Mouse (Mus musculus): ENCODE measurements around the gene Psmd12. TPM values are rescaled to one million over a fixed set of nuclear protein-coding genes. Genes with fewer than 3 reads are reported as not detected.

Gene Psmd12
- polyA plus RNA-seq, 1 experiment from 2014 or later, result 154 TPM

DNA sequence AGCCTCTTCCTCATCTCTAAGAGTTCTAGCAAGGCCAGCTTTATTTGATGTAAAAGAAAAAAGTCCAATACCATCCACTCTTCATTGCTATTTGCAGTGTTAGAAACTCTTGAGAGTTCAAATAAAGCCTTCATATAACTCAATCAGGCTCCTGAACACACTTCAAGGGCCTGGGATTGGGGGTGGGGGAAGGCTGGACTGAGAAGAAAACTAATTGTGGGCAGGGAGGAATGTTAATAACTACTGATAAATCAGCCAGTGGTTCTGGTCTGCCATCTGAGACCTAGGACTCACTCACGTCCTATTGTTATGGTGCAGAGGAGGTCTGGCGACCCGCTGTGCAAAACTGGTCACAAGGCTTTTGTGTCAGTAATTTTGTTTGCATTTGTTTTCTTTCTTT, 48.3 kb downstream of the Psmd12 start:
- Histone ChIP-seq H3K36me3 (ENCODE audit: control insufficient read depth, insufficient read depth, low read length) (no peaks in the 10 kb centered on the region), H3K4me2 (ENCODE audit: low read depth, low read length) (no peak overlapping the region), H3K4me3 (ENCODE audit: low read depth, low read length) (no peak overlapping the region), H3K27me3 (replicated peaks; ENCODE audit: control insufficient read depth, insufficient read depth, low read length) (no peaks in the 10 kb centered on the region), H3K27ac (replicated peaks; ENCODE audit: low read depth, low read length) (no peak overlapping the region), H3K4me1 (ENCODE audit: control insufficient read depth, insufficient read depth, low read length) (no peaks in the 10 kb centered on the region), H3K9ac (ENCODE audit: low read depth, low read length) (no peak overlapping the region), H3K9me3 (ENCODE audit: control insufficient read depth, low read length) (no peaks in the 10 kb centered on the region)
- ATAC-seq (ENCODE audit: low read depth) (no peak), DNase-seq (ENCODE audit: low spot score) (no peak)
- WGBS, result 61% methylated on average over 3 of the region's 3 CpGs

DNA sequence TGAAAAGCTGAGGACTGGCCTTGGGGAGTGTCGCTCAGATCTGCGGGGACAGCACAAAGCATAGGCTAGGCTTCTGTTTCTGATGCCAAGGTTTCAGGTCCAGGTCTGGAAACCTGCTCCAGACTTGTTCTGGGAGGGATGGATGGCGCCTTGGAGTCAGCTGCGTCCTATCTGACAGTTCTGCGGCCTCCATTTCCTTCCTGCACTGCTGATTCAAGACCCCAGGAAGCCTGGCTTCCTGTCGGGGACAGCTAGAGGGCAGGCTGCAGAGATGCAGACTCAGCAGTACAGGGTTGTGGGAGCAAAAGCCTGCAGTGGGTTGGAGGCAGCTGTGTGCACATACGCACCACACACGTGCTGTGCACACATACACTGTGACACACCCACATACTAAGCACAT, 50.0 kb downstream of the Psmd12 start:
- H3K4me3 ChIP-seq (ENCODE audit: low read depth, low read length), result no peak overlapping the region
- H3K27ac ChIP-seq (replicated peaks; ENCODE audit: low read depth, low read length), result no peak overlapping the region; the same call in 1 of the 2 replicates
- ATAC-seq (ENCODE audit: low read depth) (no peak), DNase-seq (ENCODE audit: low spot score) (peak; percentile 41)
- H3K4me2 ChIP-seq (ENCODE audit: low read depth, low read length), result no peak overlapping the region
- no peak overlapping the region for H3K9ac ChIP-seq (ENCODE audit: low read depth, low read length)
- no peaks in the 10 kb centered on the region for H3K36me3 ChIP-seq (ENCODE audit: control insufficient read depth, insufficient read depth, low read length)
- no peaks in the 10 kb centered on the region for H3K4me1 ChIP-seq (ENCODE audit: control insufficient read depth, insufficient read depth, low read length)
- no peaks in the 10 kb centered on the region for H3K27me3 ChIP-seq (replicated peaks; ENCODE audit: control insufficient read depth, insufficient read depth, low read length)
- 41% methylated on average over 8 of the region's 8 CpGs for WGBS
- H3K9me3 ChIP-seq (ENCODE audit: control insufficient read depth, low read length), result no peaks in the 10 kb centered on the region

DNA sequence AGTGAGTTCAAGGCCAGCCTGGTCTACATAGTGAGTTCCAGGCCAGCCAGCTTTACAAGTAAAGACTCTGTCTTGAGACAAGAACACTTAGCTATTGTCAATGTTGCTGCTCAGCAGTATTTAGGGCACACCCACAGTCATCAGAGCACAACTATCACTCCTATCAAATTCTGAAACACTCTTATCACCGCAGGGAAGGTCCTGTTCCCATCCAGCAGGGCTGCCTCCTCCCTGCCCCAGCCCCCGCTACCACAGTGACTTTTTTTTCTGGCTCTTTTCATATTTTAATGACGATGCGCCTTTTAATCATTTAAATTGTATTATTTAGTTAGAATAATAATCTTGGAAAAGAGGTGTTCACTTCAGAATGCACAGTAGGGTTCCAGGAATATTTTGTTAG, 52.2 kb downstream of the Psmd12 start:
- DNase-seq (ENCODE audit: low spot score) (no peak), ATAC-seq (ENCODE audit: low read depth) (no peak)
- Histone ChIP-seq H3K27me3 (replicated peaks; ENCODE audit: control insufficient read depth, insufficient read depth, low read length) (no peaks in the 10 kb centered on the region), H3K27ac (replicated peaks; ENCODE audit: low read depth, low read length) (no peak overlapping the region), H3K4me2 (ENCODE audit: low read depth, low read length) (no peak overlapping the region), H3K9ac (ENCODE audit: low read depth, low read length) (no peak overlapping the region), H3K4me3 (ENCODE audit: low read depth, low read length) (no peak overlapping the region), H3K4me1 (ENCODE audit: control insufficient read depth, insufficient read depth, low read length) (no peaks in the 10 kb centered on the region), H3K36me3 (ENCODE audit: control insufficient read depth, insufficient read depth, low read length) (no peaks in the 10 kb centered on the region), H3K9me3 (ENCODE audit: control insufficient read depth, low read length) (no peaks in the 10 kb centered on the region)
- WGBS, result 76% methylated on average over 4 of the region's 4 CpGs

DNA sequence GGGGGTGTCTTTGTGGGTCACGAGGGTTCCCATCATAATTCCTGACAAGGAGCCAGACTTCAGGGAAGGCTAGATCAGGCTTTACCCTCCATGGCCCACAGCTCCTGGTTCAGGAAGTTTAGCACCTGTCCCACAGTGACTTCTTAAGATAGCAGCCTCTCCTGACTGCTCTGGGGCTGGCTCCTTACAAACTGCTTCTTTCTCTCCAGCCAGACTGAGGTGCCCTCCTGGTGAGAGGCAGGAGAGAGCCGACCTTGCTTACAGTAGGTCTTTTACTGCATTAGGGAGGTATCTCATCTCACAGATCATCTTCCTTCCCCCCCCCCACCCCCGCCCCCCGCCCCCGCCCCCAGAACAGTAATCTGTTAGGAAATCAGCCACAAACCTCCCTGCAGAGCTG, 53.0 kb downstream of the Psmd12 start:
- no peak overlapping the region for H3K9ac ChIP-seq (ENCODE audit: low read depth, low read length)
- no peak overlapping the region for H3K4me3 ChIP-seq (ENCODE audit: low read depth, low read length)
- 40% methylated on average over 5 of the region's 5 CpGs for WGBS
- no peaks in the 10 kb centered on the region for H3K9me3 ChIP-seq (ENCODE audit: control insufficient read depth, low read length)
- H3K4me2 ChIP-seq (ENCODE audit: low read depth, low read length), result no peak overlapping the region
- H3K4me1 ChIP-seq (ENCODE audit: control insufficient read depth, insufficient read depth, low read length), result no peaks in the 10 kb centered on the region
- no peaks in the 10 kb centered on the region for H3K36me3 ChIP-seq (ENCODE audit: control insufficient read depth, insufficient read depth, low read length)
- DNase-seq (ENCODE audit: low spot score), result no peak
- H3K27me3 ChIP-seq (replicated peaks; ENCODE audit: control insufficient read depth, insufficient read depth, low read length), result no peaks in the 10 kb centered on the region
- no peak for ATAC-seq (ENCODE audit: low read depth)
- no peak overlapping the region for H3K27ac ChIP-seq (replicated peaks; ENCODE audit: low read depth, low read length)

DNA sequence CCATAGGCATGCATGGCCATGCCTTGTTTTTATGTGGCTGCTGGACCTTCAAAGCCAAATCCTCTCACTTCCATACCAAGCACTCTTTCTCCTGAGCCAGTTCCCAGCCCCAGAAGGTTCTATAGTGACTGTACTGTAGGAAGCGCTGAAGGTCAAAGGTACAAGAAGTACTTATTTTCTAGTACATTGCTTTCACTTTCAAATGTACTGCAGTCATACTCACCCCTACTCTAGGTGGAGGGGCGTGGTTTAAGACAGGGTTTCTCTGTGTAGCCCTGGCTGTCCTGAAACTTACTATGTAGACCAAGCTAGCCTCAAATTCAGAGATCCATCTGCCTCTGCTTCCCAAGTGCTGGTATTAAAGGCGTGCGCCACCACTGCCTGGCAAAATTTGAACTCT, 59.7 kb downstream of the Psmd12 start:
- DNase-seq (ENCODE audit: low spot score) (no peak), ATAC-seq (ENCODE audit: low read depth) (no peak)
- no peaks in the 10 kb centered on the region for H3K27me3 ChIP-seq (replicated peaks; ENCODE audit: control insufficient read depth, insufficient read depth, low read length)
- no peaks in the 10 kb centered on the region for H3K36me3 ChIP-seq (ENCODE audit: control insufficient read depth, insufficient read depth, low read length)
- no peaks in the 10 kb centered on the region for H3K9me3 ChIP-seq (ENCODE audit: control insufficient read depth, low read length)
- H3K4me2 ChIP-seq (ENCODE audit: low read depth, low read length), result no peak overlapping the region
- no peak overlapping the region for H3K4me3 ChIP-seq (ENCODE audit: low read depth, low read length)
- WGBS, result 87% methylated on average over 4 of the region's 4 CpGs
- H3K9ac ChIP-seq (ENCODE audit: low read depth, low read length), result no peak overlapping the region
- no peaks in the 10 kb centered on the region for H3K4me1 ChIP-seq (ENCODE audit: control insufficient read depth, insufficient read depth, low read length)
- no peak overlapping the region for H3K27ac ChIP-seq (replicated peaks; ENCODE audit: low read depth, low read length)

DNA sequence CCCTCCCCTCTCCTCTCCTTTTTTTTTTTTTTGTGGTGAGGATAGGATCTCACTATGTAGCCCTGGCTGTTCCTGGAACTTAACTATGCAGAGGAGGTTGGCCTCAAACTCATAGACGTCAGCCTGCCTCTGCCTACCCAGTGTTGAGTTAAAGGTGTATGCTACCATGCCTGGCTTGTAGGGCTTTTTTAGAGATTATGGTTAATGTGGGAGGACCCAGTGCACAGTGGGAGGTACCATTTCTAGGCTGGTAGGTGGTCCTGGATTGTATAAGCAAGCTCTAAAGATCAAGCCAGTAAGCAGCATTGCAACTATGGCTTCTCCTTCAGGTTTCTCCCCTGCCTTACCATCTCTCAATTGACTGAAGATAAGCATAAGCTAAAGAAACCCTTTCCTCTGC, 61.1 kb downstream of the Psmd12 start:
- 50% methylated on average over 1 of the region's 1 CpGs for WGBS
- H3K4me1 ChIP-seq (ENCODE audit: control insufficient read depth, insufficient read depth, low read length), result no peaks in the 10 kb centered on the region
- H3K36me3 ChIP-seq (ENCODE audit: control insufficient read depth, insufficient read depth, low read length), result no peaks in the 10 kb centered on the region
- H3K9me3 ChIP-seq (ENCODE audit: control insufficient read depth, low read length), result no peaks in the 10 kb centered on the region
- no peak overlapping the region for H3K9ac ChIP-seq (ENCODE audit: low read depth, low read length)
- no peak overlapping the region for H3K4me2 ChIP-seq (ENCODE audit: low read depth, low read length)
- no peak overlapping the region for H3K4me3 ChIP-seq (ENCODE audit: low read depth, low read length)
- H3K27ac ChIP-seq (replicated peaks; ENCODE audit: low read depth, low read length), result no peak overlapping the region
- ATAC-seq (ENCODE audit: low read depth), result no peak
- no peaks in the 10 kb centered on the region for H3K27me3 ChIP-seq (replicated peaks; ENCODE audit: control insufficient read depth, insufficient read depth, low read length)
- DNase-seq (ENCODE audit: low spot score), result no peak

DNA sequence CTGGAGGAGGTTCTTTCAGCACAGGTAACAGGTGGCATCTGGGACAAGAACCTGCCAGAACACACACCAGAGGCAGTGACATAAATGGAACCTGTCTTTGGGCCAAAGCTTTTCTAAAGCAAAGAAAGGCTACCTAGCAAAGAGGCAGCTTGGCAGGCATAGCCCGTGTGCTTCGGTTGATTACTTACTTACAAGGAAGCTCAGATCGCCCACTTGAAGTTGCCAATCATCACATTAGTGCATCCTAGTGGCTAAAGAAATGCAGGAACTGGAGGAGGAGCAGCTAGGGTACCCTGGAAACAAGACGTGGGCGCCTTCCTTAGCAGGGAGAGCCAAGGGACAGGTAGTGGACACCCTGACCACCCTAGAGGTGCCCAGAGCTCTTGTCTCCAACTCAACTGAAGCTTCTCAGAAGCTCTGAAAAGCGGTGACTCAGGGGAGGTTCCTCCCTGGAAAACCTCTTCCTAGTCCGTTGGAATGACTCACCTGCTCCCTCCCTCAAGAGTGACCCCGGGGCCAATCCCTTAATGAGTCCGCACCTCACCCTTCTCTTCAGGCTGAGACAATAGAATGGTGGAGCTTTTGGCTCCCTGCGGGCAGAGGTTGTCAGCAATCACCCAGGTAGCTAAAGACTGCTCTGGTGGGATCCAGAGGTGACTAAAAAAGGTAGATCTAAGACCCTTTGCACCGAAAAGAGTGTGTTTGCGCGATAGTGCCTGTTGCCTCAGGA, 66.6 kb downstream of the Psmd12 start:
- no peaks in the 10 kb centered on the region for H3K27me3 ChIP-seq (replicated peaks; ENCODE audit: control insufficient read depth, insufficient read depth, low read length)
- ATAC-seq (ENCODE audit: low read depth) (no peak), DNase-seq (ENCODE audit: low spot score) (peak; percentile 11)
- H3K9me3 ChIP-seq (ENCODE audit: control insufficient read depth, low read length), result no peaks in the 10 kb centered on the region
- H3K4me2 ChIP-seq (ENCODE audit: low read depth, low read length), result peak overlapping the region; percentile 99
- WGBS, result 23% methylated on average over 13 of the region's 13 CpGs
- no peak overlapping the region for H3K27ac ChIP-seq (replicated peaks; ENCODE audit: low read depth, low read length)
- 0 out of 2 replicates have a peak overlapping the region, but pooled peaks have one; percentile 90 for H3K9ac ChIP-seq (ENCODE audit: low read depth, low read length)
- peaks cover 12% of the 10 kb centered on the region for H3K36me3 ChIP-seq (ENCODE audit: control insufficient read depth, insufficient read depth, low read length)
- peak overlapping the region; percentile 77; the same call in 1 of the 2 replicates for H3K4me3 ChIP-seq (ENCODE audit: low read depth, low read length)
- no peaks in the 10 kb centered on the region for H3K4me1 ChIP-seq (ENCODE audit: control insufficient read depth, insufficient read depth, low read length)

DNA sequence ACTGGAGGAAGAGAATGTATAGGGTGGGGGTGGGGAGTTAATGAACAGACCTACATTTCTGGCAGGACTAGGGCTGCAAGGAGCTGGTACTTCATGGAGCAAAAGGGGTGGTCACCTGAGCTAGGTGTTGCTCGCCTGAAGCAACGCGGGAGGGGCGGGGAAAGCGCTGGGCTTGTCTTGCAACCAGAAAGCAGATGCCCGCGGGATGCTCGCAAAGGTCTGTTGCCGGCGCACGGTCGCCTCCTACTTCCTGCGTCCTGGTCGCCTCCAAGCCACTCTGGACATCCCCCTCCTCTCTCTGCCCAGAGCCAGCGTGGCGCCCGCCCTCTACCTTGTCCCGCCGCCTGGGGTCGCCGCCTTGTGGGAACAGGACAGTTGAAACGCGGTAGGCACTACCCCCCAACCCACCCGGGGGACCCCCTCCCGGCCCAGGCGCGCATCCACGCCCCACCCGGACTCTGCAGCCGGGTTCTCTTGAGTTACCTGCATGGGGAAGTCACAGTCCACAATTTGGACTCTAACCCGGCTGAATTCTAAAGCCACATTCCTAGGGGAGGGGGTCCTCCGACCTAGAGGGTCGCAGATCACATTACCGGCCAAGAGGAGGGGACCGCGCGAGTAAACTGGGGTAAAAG, 67.5 kb downstream of the Psmd12 start:
- peak; percentile 46 for DNase-seq (ENCODE audit: low spot score)
- peak overlapping the region; percentile 57; the same call in 1 of the 2 replicates for H3K27ac ChIP-seq (replicated peaks; ENCODE audit: low read depth, low read length)
- peaks cover 18% of the 10 kb centered on the region for H3K36me3 ChIP-seq (ENCODE audit: control insufficient read depth, insufficient read depth, low read length)
- WGBS, result under 1% methylated on average over 29 of the region's 37 CpGs
- H3K27me3 ChIP-seq (replicated peaks; ENCODE audit: control insufficient read depth, insufficient read depth, low read length), result no peaks in the 10 kb centered on the region
- peak overlapping the region; percentile 99 for H3K4me2 ChIP-seq (ENCODE audit: low read depth, low read length)
- H3K9ac ChIP-seq (ENCODE audit: low read depth, low read length), result peak overlapping the region; percentile 90
- H3K4me1 ChIP-seq (ENCODE audit: control insufficient read depth, insufficient read depth, low read length), result no peaks in the 10 kb centered on the region
- peak overlapping the region; percentile 77 for H3K4me3 ChIP-seq (ENCODE audit: low read depth, low read length)
- no peaks in the 10 kb centered on the region for H3K9me3 ChIP-seq (ENCODE audit: control insufficient read depth, low read length)
- peak; percentile 26; the same call in 1 of the 2 replicates for ATAC-seq (ENCODE audit: low read depth)

Measured in embryonic facial prominence, embryonic 14.5 days (tissue).